Mouse (Mus musculus) bone marrow, adult 2 months (tissue): ENCODE data around the gene Lgalsl. TPM values are rescaled to one million over a fixed set of nuclear protein-coding genes. Genes with fewer than 3 reads are reported as not detected.

ENCODE experiments used
- H3K27ac ChIP-seq: fragments of 200-500 bp; 2 replicates; pipeline ENCODE4 v1.5.1; 2012; ENCODE audit warnings: low read depth, mild to moderate bottlenecking, control low read depth, inconsistent platforms, low read length; ENCODE audit not compliant: control insufficient read depth, poor library complexity, insufficient read depth
- H3K4me1 ChIP-seq: fragments of 200-500 bp; 2 replicates; pipeline ENCODE4 v1.6.1; 2011; ENCODE audit warnings: low read length; ENCODE audit not compliant: control insufficient read depth, insufficient read depth
- H3K4me3 ChIP-seq: fragments of 200-500 bp; replicated peaks from 2 replicates; pipeline ENCODE3; 2011; ENCODE audit warnings: mild to moderate bottlenecking, low read depth, low read length, control low read depth; ENCODE audit not compliant: control insufficient read depth
- CTCF ChIP-seq: fragments of 200-500 bp; IDR thresholded peaks from 2 replicates; pipeline ENCODE4 v1.5.1; 2011; ENCODE audit warnings: low read length, control low read depth; ENCODE audit not compliant: control insufficient read depth, insufficient read depth
- POLR2A ChIP-seq: fragments of 200-500 bp; IDR thresholded peaks from 2 replicates; pipeline ENCODE4 v1.6.1; 2011; ENCODE audit warnings: low read depth, mild to moderate bottlenecking, control low read depth, low read length, borderline replicate concordance; ENCODE audit not compliant: control insufficient read depth
- WGBS: fragments of 180-500 bp; shearing (Covaris S2); methylation state at CpG from one replicate; pipeline ENCODE4 v1.1.7; 2018; 5-methylcytosine and 5-hydroxymethylcytosine counted together
- polyA plus RNA-seq: library from polyadenylated mRNA; stranded (reverse); fragments of >200 nt; gene quantifications from 2 replicates; pipeline ENCODE4 v1.2.4, GENCODE M21; 2011; ENCODE audit warnings: low replicate concordance; ENCODE audit not compliant: missing spikeins, insufficient read depth, insufficient read length

Lgalsl gene
- polyA plus RNA-seq: 5.9 and 12.2 TPM in 2 replicates

DNA sequence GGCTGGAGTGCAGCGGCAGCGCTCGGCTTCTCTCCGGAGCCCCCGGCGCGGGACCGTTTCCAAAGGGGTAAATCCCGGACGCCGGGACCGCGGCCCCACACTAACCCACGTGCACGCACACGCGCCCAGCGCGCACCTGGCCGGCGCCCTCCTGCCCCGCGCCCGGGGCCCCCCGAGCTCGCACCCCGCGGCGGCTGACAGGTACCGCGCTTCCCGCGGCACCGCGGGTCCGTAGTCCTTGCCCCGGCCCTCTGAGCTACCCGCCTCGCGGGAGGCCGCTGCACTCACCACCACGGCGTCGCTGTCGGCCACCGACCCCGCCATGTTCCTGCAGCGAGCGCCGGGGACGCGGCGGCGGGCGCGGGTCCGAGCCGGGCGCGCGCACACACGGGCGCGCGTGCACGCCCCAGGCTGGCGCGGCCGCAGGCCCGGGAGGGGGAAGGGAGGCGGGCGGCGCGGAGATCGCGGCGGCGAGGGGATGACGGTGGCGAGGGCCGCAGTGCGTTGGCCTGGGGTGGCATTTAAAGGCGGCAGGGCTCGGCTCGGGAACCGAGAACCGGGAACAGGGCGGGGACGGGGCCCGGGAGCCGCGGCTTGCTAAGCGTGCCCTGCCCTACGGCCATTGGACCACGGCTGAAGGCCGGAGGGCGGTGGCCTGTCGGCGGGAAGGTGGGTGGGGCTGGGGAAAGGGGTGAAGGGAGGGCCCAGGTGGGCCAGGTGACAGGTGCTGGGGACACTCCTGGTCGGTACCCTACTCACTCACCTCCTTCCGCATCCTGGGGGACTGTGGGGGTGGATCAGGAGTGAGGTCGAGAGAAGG is at the start of gene Lgalsl:
Gene Lgalsl, minus strand, starts transcription at position 371 of the 820 bp plus-strand sequence.
- peak within 1 kb of the TSS; percentile 38; the same call in 1 of the 2 replicates for H3K27ac ChIP-seq
- WGBS: under 1% methylated on average over 102 of the region's 102 CpGs
- no peak; the same call in 1 of the 2 replicates for TF ChIP-seq POLR2A
- TF ChIP-seq CTCF: no peak

GRCm38 (mm10) chr11:20878644-20879043 is 47.8 kb upstream of the Lgalsl start:
- TF ChIP-seq POLR2A: no peak
- no peak for TF ChIP-seq CTCF
- Histone ChIP-seq H3K4me3 (no peak overlapping the region), H3K4me1 (no peaks in the 10 kb centered on the region), H3K27ac (no peak overlapping the region)
- WGBS: 90% methylated on average over 5 of the region's 5 CpGs

More for the DNA sequence above, at the start of gene Lgalsl:
- no peaks in the 10 kb centered on the region for H3K4me1 ChIP-seq
- H3K4me3 ChIP-seq: peak within 1 kb of the TSS; percentile 74

DNA sequence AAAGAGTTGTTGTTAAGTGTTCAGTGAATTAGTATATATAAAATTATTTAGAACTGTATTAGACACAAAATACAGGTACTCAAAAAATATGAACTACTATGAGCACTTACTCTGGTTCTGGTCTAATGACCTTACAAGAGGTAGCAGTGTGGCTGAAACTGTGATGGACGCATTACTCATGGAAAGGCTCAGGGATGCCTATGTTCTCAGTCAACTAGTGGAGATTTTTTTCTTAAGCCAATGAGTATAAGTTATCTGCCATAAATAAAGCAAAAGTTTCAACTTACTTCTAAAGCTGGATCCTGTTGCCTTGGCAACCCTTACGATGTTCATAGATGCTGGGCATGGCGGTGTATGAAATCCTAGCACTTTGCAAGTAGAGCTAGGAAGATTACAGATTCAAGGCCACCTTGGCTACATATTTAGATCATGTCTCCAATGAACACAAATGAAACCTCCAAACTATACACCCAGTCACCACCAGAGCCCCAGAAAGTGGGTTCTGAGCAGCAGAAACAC is 46.8 kb upstream of the Lgalsl start:
- 92% methylated on average over 3 of the region's 3 CpGs for WGBS
- TF ChIP-seq CTCF (no peak), POLR2A (no peak)

GRCm38 (mm10) chr11:20873386-20873785 is 42.5 kb upstream of the Lgalsl start:
- WGBS: 73% methylated on average over 5 of the region's 5 CpGs
- H3K4me3 ChIP-seq: no peak overlapping the region
- H3K4me1 ChIP-seq: no peaks in the 10 kb centered on the region
- no peak overlapping the region for H3K27ac ChIP-seq
- no peak for TF ChIP-seq POLR2A
- no peak for TF ChIP-seq CTCF

More for the DNA sequence above, 46.8 kb upstream of the Lgalsl start:
- Histone ChIP-seq H3K27ac (no peak overlapping the region), H3K4me1 (no peaks in the 10 kb centered on the region), H3K4me3 (no peak overlapping the region)

DNA sequence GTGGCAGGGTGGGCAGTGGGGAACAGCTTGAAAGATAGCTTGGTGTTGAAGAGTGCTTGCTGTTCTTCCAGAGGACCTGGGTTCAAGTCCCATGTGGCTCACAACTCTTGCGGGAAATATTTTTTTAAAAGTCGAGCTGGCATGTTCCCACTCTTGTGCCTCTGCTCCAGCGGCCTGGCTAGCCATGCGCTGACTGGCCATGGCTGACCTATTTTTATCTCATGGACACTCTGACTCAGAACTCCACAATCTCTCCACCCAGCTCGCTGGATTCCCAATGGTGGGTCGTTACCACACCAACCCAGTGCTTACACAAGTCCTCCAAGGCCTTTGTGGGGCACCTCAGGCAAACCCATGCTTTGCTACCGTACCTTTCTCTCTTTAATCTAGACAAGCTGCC is 42.1 kb upstream of the Lgalsl start:
- Histone ChIP-seq H3K4me1 (no peaks in the 10 kb centered on the region), H3K4me3 (no peak overlapping the region), H3K27ac (no peak overlapping the region)
- TF ChIP-seq POLR2A: no peak
- no peak for TF ChIP-seq CTCF
- WGBS: 80% methylated on average over 7 of the region's 7 CpGs

GRCm38 (mm10) chr11:20872444-20872843 is 41.6 kb upstream of the Lgalsl start:
- 86% methylated on average over 2 of the region's 2 CpGs for WGBS
- TF ChIP-seq CTCF: no peak
- TF ChIP-seq POLR2A: no peak
- no peak overlapping the region for H3K27ac ChIP-seq
- H3K4me3 ChIP-seq: no peak overlapping the region
- H3K4me1 ChIP-seq: no peaks in the 10 kb centered on the region

- 58% methylated on average over 2 of the region's 2 CpGs for WGBS
- H3K4me3 ChIP-seq: no peak overlapping the region
- no peak overlapping the region for H3K27ac ChIP-seq
- TF ChIP-seq POLR2A (no peak), CTCF (no peak)
- no peaks in the 10 kb centered on the region for H3K4me1 ChIP-seq
These were observed 39.1 kb upstream of the Lgalsl start for GRCm38 (mm10) chr11:20869927-20870326.

DNA sequence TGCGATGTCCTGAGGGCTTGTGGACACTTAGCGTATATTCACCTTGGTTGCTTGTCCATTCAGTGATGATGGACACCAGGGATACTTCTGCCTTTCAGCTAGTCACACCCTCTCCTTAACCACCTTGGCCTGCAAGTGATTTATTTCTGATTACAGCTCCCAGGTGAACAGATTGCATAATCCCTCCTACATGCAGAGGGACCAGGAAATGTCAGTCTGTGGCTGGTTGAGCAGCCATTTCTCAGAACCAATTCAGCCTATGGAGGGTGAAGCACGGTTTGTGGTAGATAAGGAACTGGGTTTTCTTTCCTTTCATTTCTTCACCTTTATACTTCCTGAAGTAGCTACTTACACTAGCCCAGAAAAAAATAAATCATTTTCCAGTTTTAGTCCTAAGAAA is 34.6 kb upstream of the Lgalsl start:
- H3K4me1 ChIP-seq: no peaks in the 10 kb centered on the region
- no peak overlapping the region for H3K4me3 ChIP-seq
- WGBS: 61% methylated on average over 3 of the region's 3 CpGs
- no peak for TF ChIP-seq POLR2A
- no peak for TF ChIP-seq CTCF
- no peak overlapping the region for H3K27ac ChIP-seq
